Mouse (Mus musculus) subcutaneous adipose tissue, adult 2 months (tissue): ENCODE measurements around the gene Srsf6. TPM values are rescaled to one million over a fixed set of nuclear protein-coding genes. Genes with fewer than 3 reads are reported as not detected.

Source experiments
- polyA plus RNA-seq: library from polyadenylated mRNA; depleted of rRNA; stranded (reverse); fragments of >200 nt; gene quantifications from 2 replicates; pipeline ENCODE4 v1.2.3, GENCODE M21; 2012; ENCODE audit warnings: low replicate concordance; rRNA removed

Srsf6 gene
- polyA plus RNA-seq, result 73.0 and 127 TPM in 2 replicates

GRCm38 (mm10) chr2:162931123-162931673, at the start of gene Srsf6:
Gene Srsf6, plus strand, starts transcription at chr2:162931528.

GRCm38 (mm10) chr2:162943148-162943846, 12.0 kb downstream of the Srsf6 start, which contains the start of gene L3mbtl1:
Gene L3mbtl1, plus strand, starts transcription at chr2:162943472.

Other genes starting within 250 kb of the Srsf6 start
- gene L3mbtl1, start 11.9 kb downstream of the Srsf6 start, polyA plus RNA-seq, result 0.04 TPM in 1 of 2 replicates, not detected in the other
- gene Sgk2, start 55.8 kb downstream of the Srsf6 start, polyA plus RNA-seq, result not detected in 2 replicates
- 28.1 and 29.1 TPM in 2 replicates for gene Ift52, start 85.8 kb downstream of the Srsf6 start, polyA plus RNA-seq
- gene Mybl2, start 123.2 kb downstream of the Srsf6 start, polyA plus RNA-seq, result 1.5 and 5.7 TPM in 2 replicates
- gene Gtsf1l, start 156.3 kb downstream of the Srsf6 start, polyA plus RNA-seq, result not detected in 2 replicates